Mouse (Mus musculus) testis, postnatal 14 days (tissue): ENCODE data around the gene Dnajb6.
"Not testable (repeated sequence)": the region's sequence is repeated elsewhere in the genome, so short reads cannot be mapped to it uniquely, and the experiment has no call there.

Experiments used
- DNase-seq: peaks from one replicate; pipeline ENCODE4 v3.0.0; 2021; ENCODE audit warnings: low spot score

Gene Dnajb6

DNA sequence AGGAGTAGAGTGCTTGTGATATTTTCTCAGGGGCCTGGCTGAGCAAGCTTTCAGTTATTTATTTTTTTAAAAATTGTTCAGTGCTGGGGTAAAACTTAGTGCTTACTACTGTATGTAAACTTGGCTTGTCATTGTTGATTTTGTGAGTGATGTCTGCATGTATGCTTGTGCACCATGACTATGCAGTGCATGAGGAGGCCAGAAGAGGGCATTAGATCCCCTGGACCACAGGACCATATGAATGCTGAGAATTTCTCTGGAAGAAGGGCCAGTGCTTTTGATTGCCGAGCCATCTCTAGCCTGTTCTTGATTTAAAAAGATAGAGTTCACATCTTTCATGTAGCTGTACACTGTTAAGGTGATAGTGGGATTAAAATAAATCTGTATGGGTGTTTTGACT, 35.4 kb downstream of the Dnajb6 start:
- DNase-seq: no peak

GRCm38 (mm10) chr5:29772038-29772437, 36.5 kb downstream of the Dnajb6 start:
- no peak for DNase-seq

DNA sequence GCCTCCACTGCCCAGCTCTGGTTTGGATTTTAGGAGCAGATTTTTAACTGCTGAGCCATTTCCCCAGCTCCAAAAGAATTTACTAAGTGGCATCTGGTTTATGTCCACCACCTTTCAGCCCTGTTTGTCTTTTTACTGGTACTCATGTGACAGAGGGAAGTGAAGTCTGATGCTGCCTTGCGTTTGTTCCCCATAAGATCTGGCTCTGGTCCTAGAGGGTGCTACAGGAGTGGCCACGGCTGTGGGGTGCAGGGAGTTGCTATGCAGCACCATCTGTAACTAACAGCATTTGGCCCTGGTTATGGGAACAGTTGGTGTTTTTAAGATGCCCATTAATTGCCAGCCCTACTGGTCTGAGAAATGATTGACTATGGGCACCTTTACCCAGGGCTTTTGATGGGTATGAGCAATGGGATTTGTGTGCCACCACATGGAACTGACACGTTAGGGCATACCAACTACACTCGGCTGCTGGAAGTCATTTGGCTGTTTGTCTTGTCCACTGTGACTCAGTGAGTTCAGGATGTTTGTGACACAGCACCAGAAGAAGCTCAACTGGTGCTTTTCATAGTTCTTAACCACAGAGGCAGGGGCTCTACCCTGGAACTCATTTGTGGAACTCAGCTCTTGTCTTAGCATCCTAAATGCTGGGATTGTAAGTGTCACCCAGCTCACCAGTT, 37.3 kb downstream of the Dnajb6 start:
- no peak for DNase-seq

DNA sequence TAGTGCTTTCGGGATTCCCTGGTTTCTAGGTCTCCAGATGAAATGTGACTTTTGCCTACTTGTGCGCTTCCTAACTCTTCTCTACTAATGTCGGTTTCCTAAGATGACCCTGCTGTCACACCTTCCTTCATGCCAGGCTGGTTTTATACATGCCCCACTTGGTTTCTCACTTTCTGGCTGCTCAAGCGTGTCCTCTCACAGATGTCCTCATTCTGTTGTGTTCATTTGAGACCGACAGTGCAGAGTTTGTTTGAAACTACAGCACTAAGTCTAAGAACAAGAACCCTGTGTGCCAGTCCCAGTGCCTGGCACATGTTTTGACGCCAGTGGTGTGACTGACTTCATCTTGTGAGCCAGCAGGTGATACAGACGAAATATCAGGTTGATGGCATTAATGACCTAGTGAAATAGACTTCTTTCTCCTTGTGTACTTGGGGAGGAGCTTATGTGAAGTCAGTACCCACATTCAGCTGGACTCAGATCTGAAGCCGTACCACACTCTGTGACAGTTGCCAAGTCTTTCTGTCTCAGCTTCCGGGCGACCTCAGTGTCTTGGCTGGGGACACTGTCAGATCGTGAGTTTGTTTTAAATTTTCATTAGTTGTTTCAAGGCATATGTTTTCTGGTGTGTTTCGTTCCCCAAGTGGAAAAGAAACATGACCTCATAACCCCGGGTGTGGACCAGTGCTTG, 38.1 kb downstream of the Dnajb6 start:
- DNase-seq: no peak

- DNase-seq: no peak
These were observed 39.9 kb downstream of the Dnajb6 start for GRCm38 (mm10) chr5:29775437-29775836.

- DNase-seq: no peak
These were observed 42.5 kb downstream of the Dnajb6 start for GRCm38 (mm10) chr5:29778029-29778428.

GRCm38 (mm10) chr5:29779733-29780132, 44.2 kb downstream of the Dnajb6 start:
- not testable (repeated sequence) for DNase-seq

DNA sequence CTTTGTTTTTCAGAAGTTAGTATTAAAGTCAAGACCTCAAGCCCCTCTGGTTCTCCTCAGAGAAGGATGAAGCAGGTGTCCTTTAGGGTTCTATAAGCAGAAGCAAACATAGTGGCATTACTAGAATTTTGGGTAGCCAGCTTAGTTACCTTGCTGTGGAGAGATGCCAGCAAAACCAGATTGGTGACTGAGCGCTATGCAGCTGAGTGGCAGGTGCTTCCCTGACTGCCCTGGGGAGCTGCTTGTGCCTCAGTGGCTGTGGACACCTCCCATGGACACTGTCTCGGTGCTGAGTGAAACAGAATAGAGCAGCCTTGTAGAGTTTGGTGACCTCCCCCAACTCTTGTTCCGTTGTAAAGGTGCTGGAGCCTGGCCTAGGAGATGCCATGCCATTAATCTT, 46.8 kb downstream of the Dnajb6 start:
- DNase-seq: no peak

DNA sequence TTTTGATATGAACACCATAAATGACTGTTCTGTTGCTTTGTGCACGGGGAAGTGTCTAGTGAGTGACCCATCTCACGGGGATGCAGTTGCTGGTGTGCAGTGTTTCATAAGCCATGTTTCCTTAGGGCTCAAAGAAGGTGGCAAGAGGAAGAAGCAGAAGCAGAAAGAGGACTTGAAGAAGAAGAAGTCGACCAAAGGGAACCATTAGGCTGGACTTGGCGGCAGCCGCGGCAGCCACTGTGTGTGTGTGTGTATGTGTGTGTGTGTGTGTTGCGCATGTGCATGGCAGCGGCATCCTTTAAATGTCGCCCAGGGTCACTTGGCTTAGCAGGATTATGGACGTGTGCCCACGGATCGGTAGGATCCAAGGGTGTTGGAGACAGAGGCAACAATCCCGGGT, 49.4 kb downstream of the Dnajb6 start:
- DNase-seq: not testable (repeated sequence)

DNA sequence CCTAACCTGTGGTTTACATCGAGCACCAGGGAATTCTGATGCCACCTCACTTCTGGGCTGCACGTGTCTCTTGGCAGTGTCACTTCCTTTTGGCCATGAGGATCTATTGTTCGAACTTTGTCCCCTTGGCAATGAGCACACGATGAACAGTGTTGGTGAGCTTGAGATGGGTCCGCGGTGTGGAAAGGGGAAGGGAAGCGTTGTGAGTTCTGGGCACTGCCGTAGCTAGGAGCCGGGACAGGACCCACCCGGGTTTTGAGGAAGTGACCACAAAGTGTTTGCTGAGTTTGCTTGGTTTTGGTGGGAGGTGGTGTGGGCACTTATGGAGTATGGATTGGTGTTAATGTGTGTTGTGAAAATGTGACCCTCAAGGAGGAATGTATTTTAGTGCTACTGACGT, 50.5 kb downstream of the Dnajb6 start:
- DNase-seq: not testable (repeated sequence)

DNA sequence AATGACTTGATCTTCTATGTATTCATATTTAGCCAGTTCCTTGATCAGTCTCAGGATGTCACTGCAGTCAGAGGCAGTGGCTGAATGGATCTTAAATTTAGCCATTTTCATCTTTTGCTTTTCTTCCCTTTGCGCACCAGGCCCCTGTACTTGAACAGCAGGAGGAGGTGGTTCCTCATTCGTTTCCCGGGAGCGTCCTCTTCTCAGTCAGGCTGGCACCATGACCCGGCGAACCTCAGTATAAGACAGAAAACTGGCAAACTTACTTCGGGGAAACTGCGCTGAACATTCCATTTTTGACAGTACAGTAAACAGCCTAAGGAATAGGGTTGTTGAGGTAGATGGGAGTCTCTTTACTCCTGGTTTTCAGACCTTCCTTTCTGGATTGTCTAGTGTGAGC, 59.4 kb downstream of the Dnajb6 start:
- not testable (repeated sequence) for DNase-seq

- DNase-seq: no peak
These were observed 73.5 kb downstream of the Dnajb6 start for GRCm38 (mm10) chr5:29808940-29809339.

GRCm38 (mm10) chr5:29811377-29811921, 76.0 kb downstream of the Dnajb6 start:
- DNase-seq: not testable (repeated sequence)

GRCm38 (mm10) chr5:29816523-29817242, 81.2 kb downstream of the Dnajb6 start:
- no peak for DNase-seq

- no peak for DNase-seq
These were observed 81.9 kb downstream of the Dnajb6 start for GRCm38 (mm10) chr5:29817400-29817799.

GRCm38 (mm10) chr5:29818287-29818686, 82.8 kb downstream of the Dnajb6 start:
- DNase-seq: no peak

DNA sequence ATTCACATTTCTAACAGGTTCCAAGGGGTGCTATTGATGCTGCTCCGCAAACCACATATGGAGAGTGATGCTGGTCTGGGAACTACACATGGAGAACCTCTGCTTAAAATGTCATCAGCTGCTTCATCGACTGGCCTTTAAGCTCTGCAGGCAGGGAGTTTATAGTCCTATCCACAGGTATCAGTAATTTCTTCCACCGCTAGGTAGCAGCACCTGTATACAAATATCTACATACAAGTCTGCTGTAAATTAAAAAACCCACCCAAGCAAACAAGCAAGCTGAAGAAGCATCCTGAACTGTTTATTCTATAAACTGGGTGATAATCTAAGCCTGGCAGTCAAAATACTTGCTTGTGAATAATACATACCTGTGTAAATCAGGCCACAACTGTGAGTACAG, 89.3 kb downstream of the Dnajb6 start:
- no peak for DNase-seq

DNA sequence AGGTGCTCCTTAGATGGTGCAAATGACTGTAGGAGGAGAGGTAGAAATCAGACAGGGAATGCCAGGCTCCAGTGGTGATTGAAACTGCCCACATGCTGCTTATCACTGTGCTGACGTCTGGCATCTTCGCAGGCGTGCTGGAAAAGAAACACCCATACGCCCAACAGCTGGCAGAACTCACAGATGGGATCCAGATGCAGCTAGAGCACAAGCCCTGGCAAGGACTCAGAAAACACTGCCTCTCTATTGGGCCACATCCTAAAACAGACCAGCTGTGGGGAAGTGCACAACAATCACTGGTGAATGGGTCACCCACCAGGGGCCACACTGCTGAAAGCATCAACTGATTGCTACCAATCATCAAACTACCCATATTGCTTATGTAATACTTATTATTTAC, 91.3 kb downstream of the Dnajb6 start:
- no peak for DNase-seq

- no peak for DNase-seq
These were observed 107.1 kb downstream of the Dnajb6 start for GRCm38 (mm10) chr5:29842444-29843166.

- no peak for DNase-seq
These were observed 109.5 kb downstream of the Dnajb6 start for GRCm38 (mm10) chr5:29845038-29845437.

DNA sequence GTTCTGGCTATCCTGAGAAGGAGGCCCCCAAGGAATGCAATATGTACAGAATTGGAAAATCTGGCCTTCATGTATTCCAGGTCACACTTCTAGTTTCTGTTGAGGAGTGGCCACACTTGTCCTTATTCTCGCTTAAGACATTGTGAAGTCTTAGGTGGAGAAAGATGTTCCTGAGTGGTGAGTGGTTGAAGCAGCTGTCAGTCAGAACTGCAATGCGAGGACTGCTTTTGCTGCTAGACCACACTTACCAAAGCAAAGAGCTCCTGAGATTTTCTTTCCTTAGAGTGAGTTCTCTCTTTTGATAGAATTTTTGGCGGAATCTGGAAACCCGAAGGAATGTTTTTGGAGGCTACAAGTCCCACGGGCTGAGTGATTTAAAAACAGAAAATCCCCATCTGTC, 112.0 kb downstream of the Dnajb6 start:
- no peak for DNase-seq

GRCm38 (mm10) chr5:29848091-29848490, 112.6 kb downstream of the Dnajb6 start:
- no peak for DNase-seq
